Comparison of ENCODE assay signal across 27 mouse cellular contexts in genomic region chr1:194797843-194798242, GRCm38 (mm10).
DNase-seq lines count a peak whose midpoint lies in the region; ATAC-seq lines count a peak whose summit lies in the region.
"Had no signal": no experiment of that assay in that cellular context is flagged by ENCODE, and none has a peak within 500 bp of the region (broad histone marks: within the 10 kb centered on the region; RNA-seq: fewer than 3 reads in every experiment).

No protein-coding gene starts in this region.

- peak; percentile 21 for DNase-seq in heart, adult 11 months
- DNase-seq in heart, adult 9 months (ENCODE audit: low spot score in 2 of 2) = no peak
- DNase-seq in liver, embryonic 11.5 days (ENCODE audit: low spot score) = no peak
- DNase-seq in right cerebral cortex, postnatal 10 days (ENCODE audit: low spot score in 2 of 2) = no peak
- DNase-seq in layer of hippocampus, adult 8-10 months (ENCODE audit: low spot score in 2 of 2) = no peak
- no peak for DNase-seq in frontal cortex, adult 2 months (ENCODE audit: extremely low spot score in 1 of 2, low spot score in 1 of 2)
- DNase-seq in lung, postnatal 4 days = no peak
- DNase-seq: adrenal gland, postnatal 10 days; cerebellum, adult 11-12 months; cerebellum, adult 9-11 months; gastrocnemius, postnatal 25 days; heart, adult 18-20 months; heart, postnatal 4 days; kidney, postnatal 14 days; lung, postnatal 36 days; right cerebral cortex, postnatal 14 days; spleen, adult 18-20 months; thymus, adult 2 months; thymus, postnatal 36 days had no signal

- H3K9ac ChIP-seq in liver, embryonic 11.5 days (ENCODE audit: low read depth, low read length) = no peak overlapping the region
- no peak overlapping the region for H3K9ac ChIP-seq in liver, embryonic 16.5 days (ENCODE audit: low read depth, low read length)
- H3K9ac ChIP-seq: forebrain, embryonic 13.5 days; heart, embryonic 12.5 days; hindbrain, embryonic 13.5 days; neural tube, embryonic 12.5 days had no signal

- H3K4me2 ChIP-seq in liver, embryonic 11.5 days = no peak overlapping the region
- no peak overlapping the region for H3K4me2 ChIP-seq in liver, embryonic 16.5 days (ENCODE audit: low read depth, low read length)
- H3K4me2 ChIP-seq: forebrain, embryonic 13.5 days; heart, embryonic 12.5 days; hindbrain, embryonic 13.5 days; neural tube, embryonic 12.5 days had no signal

- no peak overlapping the region for H3K4me3 ChIP-seq in liver, embryonic 11.5 days (ENCODE audit: low read depth, low read length)
- H3K4me3 ChIP-seq in liver, embryonic 16.5 days (ENCODE audit: low read depth, low read length) = no peak overlapping the region
- H3K4me3 ChIP-seq: forebrain, embryonic 13.5 days; heart, embryonic 12.5 days; hindbrain, embryonic 13.5 days; neural tube, embryonic 12.5 days had no signal

- ATAC-seq in liver, embryonic 11.5 days (replicated peaks; ENCODE audit: low FRiP score) = peak; percentile 88
- peak; percentile 75 for ATAC-seq in liver, embryonic 16.5 days (ENCODE audit: low read depth)
- ATAC-seq: intestine, postnatal 0 days; midbrain, embryonic 16.5 days had no signal

- peaks cover 3% of the 10 kb centered on the region; the same call in 1 of the 2 replicates for H3K36me3 ChIP-seq in liver, embryonic 11.5 days (ENCODE audit: control insufficient read depth, insufficient read depth, low read length)
- H3K36me3 ChIP-seq in liver, embryonic 16.5 days (ENCODE audit: control insufficient read depth, insufficient read depth) = no peaks in the 10 kb centered on the region

- WGBS in liver, embryonic 11.5 days = 57% methylated on average over 1 of the region's 1 CpGs
- 33% methylated on average over 1 of the region's 1 CpGs for WGBS in liver, embryonic 16.5 days (ENCODE audit: insufficient replicate concordance)

- H3K9me3 ChIP-seq in liver, embryonic 11.5 days (ENCODE audit: control insufficient read depth, low read length) = no peaks in the 10 kb centered on the region
- no peaks in the 10 kb centered on the region for H3K9me3 ChIP-seq in liver, embryonic 16.5 days (replicated peaks; ENCODE audit: control insufficient read depth, low read length)
- H3K9me3 ChIP-seq: forebrain, embryonic 13.5 days; heart, embryonic 12.5 days; hindbrain, embryonic 13.5 days; neural tube, embryonic 12.5 days had no signal

- H3K27me3 ChIP-seq in liver, embryonic 11.5 days (replicated peaks; ENCODE audit: control insufficient read depth, insufficient read depth, low read length) = no peaks in the 10 kb centered on the region
- H3K27me3 ChIP-seq in liver, embryonic 16.5 days (ENCODE audit: control insufficient read depth, insufficient read depth, low read depth, low read length) = no peaks in the 10 kb centered on the region
- H3K27me3 ChIP-seq: CH12.LX; forebrain, embryonic 13.5 days; hindbrain, embryonic 13.5 days; neural tube, embryonic 12.5 days had no signal

- H3K27ac ChIP-seq in liver, embryonic 11.5 days (ENCODE audit: low read depth, low read length) = no peak overlapping the region; the same call in 1 of the 2 replicates
- H3K27ac ChIP-seq in liver, embryonic 16.5 days (ENCODE audit: low read length) = no peak overlapping the region
- H3K27ac ChIP-seq: forebrain, embryonic 13.5 days; hindbrain, embryonic 13.5 days; neural tube, embryonic 12.5 days had no signal

- no peaks in the 10 kb centered on the region; the same call in 1 of the 2 replicates for H3K4me1 ChIP-seq in liver, embryonic 11.5 days (replicated peaks; ENCODE audit: control insufficient read depth, insufficient read depth, low read length)
- peaks cover 5% of the 10 kb centered on the region for H3K4me1 ChIP-seq in liver, embryonic 16.5 days (ENCODE audit: control insufficient read depth, low read depth, low read length)
- H3K4me1 ChIP-seq: heart, embryonic 12.5 days; neural tube, embryonic 12.5 days had no signal
